Mouse (Mus musculus) bone marrow, adult 2 months (tissue): ENCODE results near the gene Tpp2. TPM values are rescaled to one million over a fixed set of nuclear protein-coding genes. Genes with fewer than 3 reads are reported as not detected.

Experiments used
- H3K27ac ChIP-seq: fragments of 200-500 bp; 2 replicates; pipeline ENCODE4 v1.5.1; 2012; ENCODE audit warnings: low read depth, mild to moderate bottlenecking, control low read depth, inconsistent platforms, low read length; ENCODE audit not compliant: control insufficient read depth, poor library complexity, insufficient read depth
- H3K4me1 ChIP-seq: fragments of 200-500 bp; 2 replicates; pipeline ENCODE4 v1.6.1; 2011; ENCODE audit warnings: low read length; ENCODE audit not compliant: control insufficient read depth, insufficient read depth
- H3K4me3 ChIP-seq: fragments of 200-500 bp; replicated peaks from 2 replicates; pipeline ENCODE3; 2011; ENCODE audit warnings: mild to moderate bottlenecking, low read depth, low read length, control low read depth; ENCODE audit not compliant: control insufficient read depth
- CTCF ChIP-seq: fragments of 200-500 bp; IDR thresholded peaks from 2 replicates; pipeline ENCODE4 v1.5.1; 2011; ENCODE audit warnings: low read length, control low read depth; ENCODE audit not compliant: control insufficient read depth, insufficient read depth
- POLR2A ChIP-seq: fragments of 200-500 bp; IDR thresholded peaks from 2 replicates; pipeline ENCODE4 v1.6.1; 2011; ENCODE audit warnings: low read depth, mild to moderate bottlenecking, control low read depth, low read length, borderline replicate concordance; ENCODE audit not compliant: control insufficient read depth
- WGBS: fragments of 180-500 bp; shearing (Covaris S2); methylation state at CpG from one replicate; pipeline ENCODE4 v1.1.7; 2018; 5-methylcytosine and 5-hydroxymethylcytosine counted together
- polyA plus RNA-seq: library from polyadenylated mRNA; stranded (reverse); fragments of >200 nt; gene quantifications from 2 replicates; pipeline ENCODE4 v1.2.4, GENCODE M21; 2011; ENCODE audit warnings: low replicate concordance; ENCODE audit not compliant: missing spikeins, insufficient read depth, insufficient read length

Gene Tpp2
- polyA plus RNA-seq, 1 experiment: 22.4 TPM

DNA sequence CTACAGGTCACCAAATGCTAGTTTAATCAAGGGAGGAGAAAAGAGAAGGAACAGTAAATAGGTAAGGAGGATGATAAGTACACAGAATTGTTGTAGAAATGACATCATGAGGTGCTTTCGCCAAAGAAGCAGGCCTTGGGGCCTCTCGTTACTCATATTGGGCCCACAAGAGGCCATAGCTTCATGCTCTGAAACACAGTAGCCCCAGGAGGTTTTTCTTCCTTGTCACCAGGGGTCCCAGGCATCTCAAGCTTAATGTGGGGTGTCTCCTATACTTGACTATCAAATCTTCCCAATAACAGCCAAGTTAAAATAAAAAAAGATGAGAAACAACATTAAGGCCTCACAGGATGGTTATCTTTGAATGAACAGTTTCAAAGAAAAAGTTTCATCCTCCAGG is 18.0 kb upstream of the Tpp2 start:
- TF ChIP-seq POLR2A (no peak), CTCF (no peak)
- Histone ChIP-seq H3K4me3 (no peak overlapping the region), H3K27ac (no peak overlapping the region), H3K4me1 (no peaks in the 10 kb centered on the region; the same call in 1 of the 2 replicates)
- WGBS: 61% methylated on average over 2 of the region's 2 CpGs

DNA sequence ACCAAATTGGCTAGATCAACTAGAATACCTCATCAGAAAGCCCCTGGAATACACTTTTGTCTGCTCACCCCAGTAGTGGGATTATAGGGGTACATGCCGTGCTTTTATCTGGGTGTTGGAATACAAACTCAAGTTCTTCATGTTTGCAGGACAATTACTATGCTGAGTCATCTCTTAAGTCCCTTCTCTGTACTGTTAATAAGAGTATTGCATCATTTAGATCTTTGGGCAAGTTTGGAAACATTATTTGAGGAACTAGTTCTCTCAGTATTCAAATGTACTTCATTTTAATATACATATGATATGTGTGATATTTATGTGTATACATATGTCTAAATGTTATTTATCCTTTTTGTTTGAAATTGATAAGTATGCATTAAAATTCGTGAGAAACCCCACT is 16.6 kb upstream of the Tpp2 start:
- Histone ChIP-seq H3K27ac (no peak overlapping the region), H3K4me3 (no peak overlapping the region), H3K4me1 (no peaks in the 10 kb centered on the region; the same call in 1 of the 2 replicates)
- no peak for TF ChIP-seq CTCF
- TF ChIP-seq POLR2A: no peak
- 42% methylated on average over 2 of the region's 2 CpGs for WGBS

DNA sequence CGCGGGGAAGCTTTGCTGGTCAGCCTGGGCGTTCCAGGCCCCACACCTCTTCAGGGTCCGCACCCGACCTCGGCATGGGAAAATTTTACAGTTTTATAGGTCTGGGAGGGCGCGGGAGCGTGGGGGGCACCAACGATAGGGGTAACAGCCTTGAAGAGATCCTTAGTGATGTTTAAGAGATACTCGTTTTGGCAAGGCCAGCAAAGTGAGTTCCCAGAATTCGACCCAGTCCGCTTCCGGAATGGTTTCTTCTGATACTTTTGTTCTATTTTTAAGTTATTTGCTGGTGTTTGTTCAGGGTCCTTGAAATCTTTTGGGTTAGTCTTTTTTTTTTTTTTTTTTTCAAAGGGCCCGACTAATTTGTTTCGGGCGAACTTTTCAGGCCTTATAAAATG is 966 bp downstream of the Tpp2 start:
- Histone ChIP-seq H3K27ac (peak overlapping the region; percentile 98), H3K4me3 (peak overlapping the region; percentile 90), H3K4me1 (no peaks in the 10 kb centered on the region)
- 1% methylated on average over 17 of the region's 17 CpGs for WGBS
- TF ChIP-seq POLR2A: no peak
- TF ChIP-seq CTCF: no peak

DNA sequence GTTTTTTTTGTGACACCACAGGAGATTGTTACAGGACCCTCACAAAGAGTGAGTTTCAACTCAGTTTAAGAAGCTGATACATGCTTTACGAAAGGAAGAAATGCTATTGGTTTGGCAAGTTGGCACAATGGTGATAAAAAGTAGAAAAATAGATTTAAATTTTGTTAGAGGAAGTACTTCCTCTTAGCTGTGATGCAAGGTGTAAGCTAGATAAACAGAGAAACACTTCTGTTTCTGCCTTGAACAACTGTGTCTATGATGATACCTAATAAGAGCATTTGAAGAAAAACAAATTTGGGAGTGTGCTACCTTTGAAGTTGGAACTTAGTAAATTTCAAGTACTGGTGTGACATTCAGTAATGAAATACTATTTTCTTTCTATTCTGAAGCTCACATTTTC is 5.9 kb downstream of the Tpp2 start:
- TF ChIP-seq CTCF (no peak), POLR2A (no peak)
- no peaks in the 10 kb centered on the region; the same call in 1 of the 2 replicates for H3K4me1 ChIP-seq
- H3K4me3 ChIP-seq: no peak overlapping the region
- 64% methylated on average over 1 of the region's 1 CpGs for WGBS
- no peak overlapping the region for H3K27ac ChIP-seq

DNA sequence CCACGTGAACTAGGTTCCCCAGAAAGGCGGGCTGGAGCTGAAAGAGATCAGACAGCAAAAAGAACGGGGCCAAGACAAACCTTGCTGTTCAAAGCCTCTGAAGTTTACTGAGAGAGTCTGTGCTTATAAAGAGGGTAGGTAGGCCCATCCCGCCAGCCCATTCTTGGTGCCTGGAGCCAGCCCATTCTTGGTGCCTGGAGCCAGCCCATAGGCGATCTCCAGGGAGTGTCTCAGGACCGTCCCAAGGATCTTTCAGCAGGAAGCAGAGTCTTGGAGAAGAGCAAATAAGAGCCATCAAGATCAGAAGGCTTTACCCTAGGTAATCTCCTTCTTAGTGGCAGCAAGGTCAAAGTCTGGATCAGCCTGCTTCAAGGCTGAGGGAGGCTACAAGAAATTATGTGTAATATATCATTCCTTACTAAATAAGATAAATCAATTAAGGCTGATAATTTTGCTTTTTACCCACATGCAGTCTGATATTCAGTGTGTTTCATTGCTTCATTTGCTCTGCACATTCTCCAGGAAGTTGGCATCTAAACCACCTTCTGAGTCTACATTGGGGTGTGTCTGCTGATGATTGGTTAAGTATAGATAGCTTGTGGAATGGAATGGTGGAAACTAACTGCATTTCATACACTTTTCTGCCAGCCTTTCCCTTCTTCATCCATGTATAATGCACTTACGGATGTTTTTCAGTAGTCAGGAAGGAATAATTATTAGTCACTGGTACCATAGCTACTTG is 8.2 kb downstream of the Tpp2 start:
- 90% methylated on average over 7 of the region's 7 CpGs for WGBS
- Histone ChIP-seq H3K4me3 (no peak overlapping the region), H3K4me1 (no peaks in the 10 kb centered on the region; the same call in 1 of the 2 replicates), H3K27ac (no peak overlapping the region)
- no peak for TF ChIP-seq POLR2A
- no peak for TF ChIP-seq CTCF

DNA sequence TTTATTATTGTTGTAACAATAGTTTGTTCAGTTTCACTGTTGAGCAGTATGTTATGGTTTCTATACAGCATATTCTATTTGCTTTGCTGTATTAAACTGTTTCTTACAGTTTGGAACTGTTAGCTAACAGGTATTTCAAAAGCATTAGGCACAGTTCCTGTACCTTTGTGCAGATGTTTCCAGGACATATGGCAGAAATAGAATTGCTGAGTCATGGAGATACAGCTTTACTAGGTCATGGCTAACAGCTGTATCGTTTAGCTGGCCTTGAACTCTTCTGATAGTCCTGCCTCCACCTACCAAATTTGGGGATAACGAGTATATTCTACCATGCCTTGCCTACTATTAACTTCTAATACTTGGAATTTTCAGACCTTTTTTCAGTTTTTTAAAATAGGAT is 9.4 kb downstream of the Tpp2 start:
- Histone ChIP-seq H3K4me3 (no peak overlapping the region), H3K4me1 (no peaks in the 10 kb centered on the region; the same call in 1 of the 2 replicates), H3K27ac (no peak overlapping the region)
- WGBS: 50% methylated on average over 2 of the region's 2 CpGs
- TF ChIP-seq POLR2A: no peak
- TF ChIP-seq CTCF: no peak

DNA sequence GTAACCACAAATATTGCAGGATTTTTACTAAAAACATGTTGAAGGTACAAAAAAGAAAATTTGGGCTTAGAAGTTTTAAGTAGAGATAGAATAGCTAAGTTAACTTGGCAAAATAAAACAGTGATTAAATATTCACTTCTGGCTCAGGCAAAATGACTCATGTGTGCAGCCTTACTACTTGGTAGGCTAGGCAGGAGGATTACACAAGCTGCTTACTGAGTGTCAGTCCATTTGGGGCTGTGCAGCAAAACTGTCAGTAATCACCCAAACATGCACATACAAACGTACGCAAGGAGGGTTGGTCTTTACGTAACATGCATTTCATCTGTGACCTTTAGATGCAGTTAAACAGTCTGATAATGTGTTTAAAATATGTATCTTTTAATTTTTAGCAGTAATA is 20.2 kb downstream of the Tpp2 start:
- no peaks in the 10 kb centered on the region for H3K4me1 ChIP-seq
- TF ChIP-seq CTCF: no peak
- no peak for TF ChIP-seq POLR2A
- H3K4me3 ChIP-seq: no peak overlapping the region
- WGBS: 88% methylated on average over 3 of the region's 3 CpGs
- no peak overlapping the region for H3K27ac ChIP-seq

DNA sequence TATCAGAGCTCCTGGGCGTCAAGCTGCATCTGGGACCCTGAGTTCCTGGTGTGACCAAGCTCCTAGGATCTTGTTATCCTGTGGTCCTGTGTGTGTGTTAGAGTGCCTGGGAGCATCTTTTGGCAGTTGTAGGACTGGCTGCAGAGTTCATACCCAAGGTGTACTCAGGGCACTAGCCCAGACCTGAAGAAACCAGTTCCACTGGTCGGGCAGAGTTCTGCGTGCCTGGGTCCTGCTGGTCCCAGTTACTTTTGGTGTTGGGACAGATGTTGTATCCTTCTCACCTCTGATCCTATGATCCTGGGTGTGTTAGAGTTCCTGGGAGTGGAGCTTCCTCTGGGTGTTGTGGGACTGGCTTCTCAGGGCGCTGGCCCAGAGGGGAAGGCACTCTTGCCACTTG is 30.9 kb downstream of the Tpp2 start:
- Histone ChIP-seq H3K27ac (no peak overlapping the region), H3K4me3 (no peak overlapping the region), H3K4me1 (no peaks in the 10 kb centered on the region)
- TF ChIP-seq CTCF: no peak
- no peak for TF ChIP-seq POLR2A
- WGBS: 90% methylated on average over 4 of the region's 4 CpGs
